ENCODE assay signal across 8 mouse cellular contexts in the genomic region with DNA sequence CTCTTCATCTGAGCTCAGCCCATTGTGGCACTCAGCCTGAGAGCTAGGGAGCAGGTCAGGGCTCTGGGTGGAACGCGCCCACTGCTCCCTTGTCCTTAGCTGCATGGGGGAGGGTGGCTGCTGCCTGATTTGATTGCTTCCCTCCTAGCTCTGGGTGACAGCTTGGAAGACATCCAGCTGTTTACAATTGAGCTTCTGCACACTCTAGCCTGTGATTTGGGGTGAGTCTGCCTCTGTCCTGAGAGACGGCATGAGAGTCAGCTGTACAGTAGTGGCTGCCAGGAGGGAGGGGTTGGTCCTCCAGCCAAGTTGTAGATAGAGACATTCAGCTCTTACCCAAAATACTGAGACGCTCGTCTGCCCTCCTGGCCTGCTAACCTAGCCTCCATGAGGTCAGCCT. TPM values are rescaled to one million over a fixed set of nuclear protein-coding genes. Genes with fewer than 3 reads are reported as not detected.
DNase-seq lines count a peak whose midpoint lies in the region; ATAC-seq and TF ChIP-seq lines count a peak whose summit lies in the region.

No protein-coding gene starts in this region.

- peak overlapping the region; percentile 37 for H3K9ac ChIP-seq in forebrain, embryonic 15.5 days (replicated peaks)
- H3K9ac ChIP-seq in stomach, postnatal 0 days (ENCODE audit: low read length), result peak overlapping the region; percentile 23; the same call in 1 of the 2 replicates

- no peaks in the 10 kb centered on the region for H3K9me3 ChIP-seq in forebrain, embryonic 15.5 days
- no peaks in the 10 kb centered on the region for H3K9me3 ChIP-seq in hindbrain, embryonic 10.5 days
- no peaks in the 10 kb centered on the region for H3K9me3 ChIP-seq in stomach, postnatal 0 days (ENCODE audit: control insufficient read depth, low read length)

- ATAC-seq in forebrain, embryonic 15.5 days (replicated peaks), result peak; percentile 69
- ATAC-seq in stomach, postnatal 0 days (ENCODE audit: low FRiP score, low TSS enrichment), result peak; percentile 55; the same call in 1 of the 2 replicates

- no peaks in the 10 kb centered on the region for H3K27me3 ChIP-seq in forebrain, embryonic 15.5 days
- no peaks in the 10 kb centered on the region for H3K27me3 ChIP-seq in hindbrain, embryonic 10.5 days (ENCODE audit: insufficient read depth, poor library complexity, severe bottlenecking)
- no peaks in the 10 kb centered on the region for H3K27me3 ChIP-seq in stomach, postnatal 0 days (ENCODE audit: control insufficient read depth, insufficient read depth, low read length)

- 8% methylated on average over 5 of the region's 5 CpGs for WGBS in forebrain, embryonic 15.5 days
- 35% methylated on average over 5 of the region's 5 CpGs for WGBS in hindbrain, embryonic 10.5 days
- whole genome bisulfite sequencing in stomach, postnatal 0 days, result 18% methylated on average over 5 of the region's 5 CpGs

- no peak overlapping the region for H3K4me3 ChIP-seq in forebrain, embryonic 15.5 days
- H3K4me3 ChIP-seq in hindbrain, embryonic 10.5 days, result peak overlapping the region; percentile 23
- H3K4me3 ChIP-seq in stomach, postnatal 0 days (ENCODE audit: low read depth, low read length), result no peak overlapping the region

- no peak for TF ChIP-seq EP300 in stomach, postnatal 0 days (optimal IDR thresholded peaks at IDR 0.05)

- H3K4me2 ChIP-seq in forebrain, embryonic 15.5 days (replicated peaks), result peak overlapping the region; percentile 33
- H3K4me2 ChIP-seq in stomach, postnatal 0 days (replicated peaks; ENCODE audit: low read depth), result peak overlapping the region; percentile 32; the same call in 1 of the 2 replicates

- 0 out of 2 replicates have a peak, but pooled peaks cover 3% of the 10 kb centered on the region for H3K36me3 ChIP-seq in forebrain, embryonic 15.5 days
- peaks cover 72% of the 10 kb centered on the region for H3K36me3 ChIP-seq in hindbrain, embryonic 10.5 days
- no peaks in the 10 kb centered on the region for H3K36me3 ChIP-seq in stomach, postnatal 0 days (ENCODE audit: control insufficient read depth, insufficient read depth, low read length)

- DNase-seq in 3134 (ENCODE audit: extremely low read depth, insufficient read length, low spot score), result peak; percentile 52
- peak; percentile 24 for DNase-seq in ZHBTc4 (ENCODE audit: low read depth, low spot score)
- DNase-seq in hindbrain, embryonic 10.5 days (ENCODE audit: low spot score), result no peak
- DNase-seq in layer of hippocampus, adult 9-11 months, result peak; percentile 92
- DNase-seq in lung, postnatal 36 days, result peak; percentile 89
- DNase-seq in stomach, postnatal 0 days (ENCODE audit: low spot score), result peak; percentile 56
- no peak for DNase-seq in thymus, postnatal 10 days (ENCODE audit: low spot score in 2 of 2)

- H3K27ac ChIP-seq in forebrain, embryonic 15.5 days (replicated peaks), result peak overlapping the region; percentile 89
- H3K27ac ChIP-seq in hindbrain, embryonic 10.5 days, result peak overlapping the region; percentile 30
- H3K27ac ChIP-seq in stomach, postnatal 0 days (replicated peaks), result peak overlapping the region; percentile 65

- peaks cover 90% of the 10 kb centered on the region for H3K4me1 ChIP-seq in forebrain, embryonic 15.5 days
- peaks cover 92% of the 10 kb centered on the region for H3K4me1 ChIP-seq in hindbrain, embryonic 10.5 days (replicated peaks)
- peaks cover 39% of the 10 kb centered on the region for H3K4me1 ChIP-seq in stomach, postnatal 0 days (replicated peaks; ENCODE audit: control insufficient read depth, insufficient read depth)

- peak; percentile 2; the same call in 1 of the 2 replicates for TF ChIP-seq CTCF in stomach, postnatal 0 days (IDR thresholded peaks at IDR 0.05; ENCODE audit: low read depth)

RNA-seq across cellular contexts. Expression of a gene that starts 20.9 kb away (rescaled TPM):
- polyA plus RNA-seq in forebrain, embryonic 15.5 days (2015; fragmentation: Nextera tagmentation; extraction: Ambion mirVana), result 0.45 and 0.61 TPM in 2 replicates
- 0.18 and 0.26 TPM in 2 replicates for polyA plus RNA-seq in hindbrain, embryonic 10.5 days (2016; fragmentation: Nextera tagmentation; extraction: Ambion mirVana)
- 0.02 TPM in 1 of 2 replicates, not detected in the other for polyA plus RNA-seq in stomach, postnatal 0 days (2015; fragmentation: Nextera tagmentation; extraction: Ambion mirVana)

Comparison
In these comparisons a context has a peak if more than half of its experiments do, and no peak if none do; other contexts are left out.
1. DNase-seq: peak in 3134 (single experiment), ZHBTc4 (single experiment), layer of hippocampus, adult 9-11 months (single experiment), lung, postnatal 36 days (single experiment) and stomach, postnatal 0 days (single experiment); none in hindbrain, embryonic 10.5 days (single experiment) and thymus, postnatal 10 days (0 of 2).
2. H3K27ac ChIP-seq: peak in every context shown above with its lines; median percentile 89 in forebrain, embryonic 15.5 days; 65 in stomach, postnatal 0 days; 30 in hindbrain, embryonic 10.5 days.